Mouse (Mus musculus): ENCODE data around the gene Lins1. TPM values are rescaled to one million over a fixed set of nuclear protein-coding genes. Genes with fewer than 3 reads are reported as not detected.

Gene Lins1
- 10 to 100 TPM in 1 of 2 experiments, 1 to 10 TPM in 1; 9.7 to 10.9 TPM for total RNA-seq (2021)
- long read RNA-seq, experiment 1, full-length matches to known transcripts, result 1 of 2 reads
- long read RNA-seq, experiment 1, partial matches to known transcripts, result 0 of 2 reads
- long read RNA-seq, experiment 1, other reads (novel, unspliced or antisense), result 1 of 2 reads
- long read RNA-seq, experiment 2, full-length matches to known transcripts, result 4 of 9 reads
- long read RNA-seq, experiment 2, partial matches to known transcripts, result 0 of 9 reads
- long read RNA-seq, experiment 2, other reads (novel, unspliced or antisense), result 5 of 9 reads

- DNase-seq (ENCODE audit: low spot score in 2 of 2), result peak; percentile 78 to 94
Observed at GRCm38 (mm10) chr7:66689620-66690360, at the start of gene Lins1. Lins1 (plus strand) TSS chr7:66689889.

GRCm38 (mm10) chr7:66645736-66646135 lies 44.0 kb upstream of the Lins1 start:
- DNase-seq (ENCODE audit: low spot score in 2 of 2), result no peak

GRCm38 (mm10) chr7:66649181-66649580 lies 40.5 kb upstream of the Lins1 start:
- DNase-seq (ENCODE audit: low spot score in 2 of 2), result no peak

GRCm38 (mm10) chr7:66650883-66651282 lies 38.8 kb upstream of the Lins1 start:
- no peak for DNase-seq (ENCODE audit: low spot score in 2 of 2)

- DNase-seq (ENCODE audit: low spot score in 2 of 2), result no peak
Observed at GRCm38 (mm10) chr7:66652216-66652615, 37.5 kb upstream of the Lins1 start.

- no peak for DNase-seq (ENCODE audit: low spot score in 2 of 2)
Observed at GRCm38 (mm10) chr7:66653596-66653995, 36.1 kb upstream of the Lins1 start.

- DNase-seq (ENCODE audit: low spot score in 2 of 2), result no peak
Observed at GRCm38 (mm10) chr7:66655471-66655870, 34.2 kb upstream of the Lins1 start.

GRCm38 (mm10) chr7:66660291-66660690 lies 29.4 kb upstream of the Lins1 start:
- no peak for DNase-seq (ENCODE audit: low spot score in 2 of 2)

GRCm38 (mm10) chr7:66660972-66661371 lies 28.7 kb upstream of the Lins1 start:
- DNase-seq (ENCODE audit: low spot score in 2 of 2), result no peak

- peak; percentile 26 to 31 for DNase-seq (ENCODE audit: low spot score in 2 of 2)
Observed at GRCm38 (mm10) chr7:66661572-66661971, 28.1 kb upstream of the Lins1 start.

- no peak for DNase-seq (ENCODE audit: low spot score in 2 of 2)
Observed at GRCm38 (mm10) chr7:66663548-66663947, 26.1 kb upstream of the Lins1 start.

GRCm38 (mm10) chr7:66667064-66667463 lies 22.6 kb upstream of the Lins1 start:
- no peak for DNase-seq (ENCODE audit: low spot score in 2 of 2)

- no peak for DNase-seq (ENCODE audit: low spot score in 2 of 2)
Observed at GRCm38 (mm10) chr7:66675800-66676199, 13.9 kb upstream of the Lins1 start.

- no peak for DNase-seq (ENCODE audit: low spot score in 2 of 2)
Observed at GRCm38 (mm10) chr7:66682119-66682863, 7.4 kb upstream of the Lins1 start.

GRCm38 (mm10) chr7:66688721-66689120 lies 968 bp upstream of the Lins1 start:
- no peak for DNase-seq (ENCODE audit: low spot score in 2 of 2)

- DNase-seq (ENCODE audit: low spot score in 2 of 2), result no peak
Observed at GRCm38 (mm10) chr7:66689294-66689619, 432 bp upstream of the Lins1 start, which contains the start of gene Asb7. Asb7 (minus strand) TSS chr7:66689596.

- no peak for DNase-seq (ENCODE audit: low spot score in 2 of 2)
Observed at GRCm38 (mm10) chr7:66694467-66694866, 4.8 kb downstream of the Lins1 start.

GRCm38 (mm10) chr7:66702721-66703120 lies 13.0 kb downstream of the Lins1 start:
- no peak for DNase-seq (ENCODE audit: low spot score in 2 of 2)

GRCm38 (mm10) chr7:66704631-66705030 lies 14.9 kb downstream of the Lins1 start:
- DNase-seq (ENCODE audit: low spot score in 2 of 2), result no peak

GRCm38 (mm10) chr7:66711166-66711565 lies 21.5 kb downstream of the Lins1 start:
- no peak for DNase-seq (ENCODE audit: low spot score in 2 of 2)

- DNase-seq (ENCODE audit: low spot score in 2 of 2), result no peak
Observed at GRCm38 (mm10) chr7:66724514-66724913, 34.8 kb downstream of the Lins1 start.

GRCm38 (mm10) chr7:66724954-66725353 lies 35.3 kb downstream of the Lins1 start:
- no peak for DNase-seq (ENCODE audit: low spot score in 2 of 2)

Measured in adrenal gland, postnatal 4 days (tissue).